Comparison of ENCODE assay signal across 9 mouse cellular contexts in the genomic region with DNA sequence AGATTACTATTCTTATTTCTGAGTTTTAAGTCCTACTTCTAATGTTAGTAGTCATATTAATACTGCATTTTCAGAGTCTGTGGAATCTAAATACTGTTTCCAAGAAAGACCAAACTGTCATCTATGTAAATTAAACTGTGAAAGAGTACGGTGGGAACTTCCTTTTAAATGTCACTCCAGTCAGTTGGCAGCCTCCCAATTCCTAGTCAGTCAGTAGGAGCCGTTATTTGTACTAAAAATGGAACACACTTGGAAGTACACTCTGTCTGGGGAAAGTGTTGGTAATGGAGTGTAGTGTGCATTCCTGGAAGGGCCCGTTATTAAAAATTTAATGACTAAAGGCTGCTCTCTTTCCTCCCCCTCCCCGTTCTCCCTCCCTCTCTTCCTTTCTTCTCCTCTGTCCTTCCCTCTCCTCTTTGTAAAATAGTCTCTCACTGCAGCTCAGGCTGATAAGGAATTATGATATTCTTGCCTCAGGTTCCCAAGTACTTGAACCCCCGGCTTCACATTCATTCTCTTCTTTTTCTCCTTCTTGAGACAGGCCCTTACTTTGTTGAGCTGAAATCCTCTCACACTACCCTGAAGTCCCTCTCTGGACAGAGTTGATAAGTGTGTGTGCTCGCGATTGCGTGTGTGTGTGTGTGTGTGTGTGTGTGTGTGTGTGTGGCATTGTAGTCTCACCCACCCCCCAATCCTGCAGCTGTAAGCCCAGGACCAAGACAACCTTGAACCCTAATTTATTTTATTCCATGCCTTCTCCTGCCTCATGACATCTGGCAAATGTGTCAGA. TPM values are rescaled to one million over a fixed set of nuclear protein-coding genes. Genes with fewer than 3 reads are reported as not detected.
A peak's percentile ranks its signal among the peaks of the same experiment; 100 is the strongest.
DNase-seq lines count a peak whose midpoint lies in the region; ATAC-seq lines count a peak whose summit lies in the region.
"Had no signal": no experiment of that assay in that cellular context is flagged by ENCODE, and none has a peak within 500 bp of the region (broad histone marks: within the 10 kb centered on the region; RNA-seq: fewer than 3 reads in every experiment).

No protein-coding gene starts in this region.

- H3K36me3 ChIP-seq in forebrain, embryonic 15.5 days = no peaks in the 10 kb centered on the region

- no peaks in the 10 kb centered on the region for H3K9me3 ChIP-seq in forebrain, embryonic 15.5 days
- H3K9me3 ChIP-seq: megakaryocyte, embryonic 14.5 days had no signal

- no peak overlapping the region for H3K4me3 ChIP-seq in forebrain, embryonic 15.5 days
- H3K4me3 ChIP-seq: megakaryocyte, embryonic 14.5 days had no signal

- H3K4me2 ChIP-seq in forebrain, embryonic 15.5 days (replicated peaks) = no peak overlapping the region

- H3K27ac ChIP-seq in forebrain, embryonic 15.5 days (replicated peaks) = peak overlapping the region; percentile 27

- ATAC-seq in forebrain, embryonic 15.5 days (replicated peaks) = 0 out of 2 replicates have a peak, but pooled peaks have one; percentile 16
- ATAC-seq in megakaryocyte-erythroid progenitor cell, adult 5-6 weeks (replicated peaks; ENCODE audit: low FRiP score, low TSS enrichment, poor library complexity, severe bottlenecking) = 0 out of 2 replicates have a peak, but pooled peaks have one; percentile 30
- no peak for ATAC-seq in CD4-positive, CD25-positive, alpha-beta regulatory T cell, adult 4 months

- WGBS in forebrain, embryonic 15.5 days = 49% methylated on average over 8 of the region's 8 CpGs

- intact Hi-C loops in heart, postnatal 36 days (cut with DNase I) = no loop called here

- H3K27me3 ChIP-seq in forebrain, embryonic 15.5 days = no peaks in the 10 kb centered on the region
- H3K27me3 ChIP-seq: megakaryocyte, embryonic 14.5 days had no signal

- peaks cover 16% of the 10 kb centered on the region for H3K4me1 ChIP-seq in forebrain, embryonic 15.5 days

- H3K9ac ChIP-seq in forebrain, embryonic 15.5 days (replicated peaks) = no peak overlapping the region

- peak; percentile 60 for DNase-seq in layer of hippocampus, adult 11-12 months (ENCODE audit: low spot score)
- no peak for DNase-seq in layer of hippocampus, adult 9-10 months (ENCODE audit: low spot score)
- DNase-seq in heart, postnatal 36 days = peak; percentile 37 to 50
- DNase-seq in frontal cortex, postnatal 25 days (ENCODE audit: low spot score in 2 of 2) = no peak
- no peak for DNase-seq in cerebellum, postnatal 25 days

RNA-seq across cellular contexts. Expression of a gene that starts 28.5 kb away (rescaled TPM):
- 196 and 207 TPM in 2 replicates for polyA plus RNA-seq in forebrain, embryonic 15.5 days (2015; fragmentation: Nextera tagmentation; extraction: Ambion mirVana)
- total RNA-seq in heart, postnatal 36 days (2021) = 10 to 100 TPM; 82.7 to 85.9 TPM
- total RNA-seq in megakaryocyte-erythroid progenitor cell, adult 5-6 weeks (2014; fragmentation: Nextera tagmentation) = 136 and 186 TPM in 2 replicates
- total RNA-seq in megakaryocyte-erythroid progenitor cell, adult 5-6 weeks (2017) = 505 and 626 TPM in 2 replicates
- 100 to 1,000 TPM; 162 to 241 TPM for polyA plus RNA-seq in CD4-positive, CD25-positive, alpha-beta regulatory T cell, adult 4 months (2017; shearing (Covaris generic))

RNA-seq across cellular contexts. Expression of a gene that starts 38.2 kb away (rescaled TPM):
- 87.6 and 90.5 TPM in 2 replicates for polyA plus RNA-seq in forebrain, embryonic 15.5 days (2015; fragmentation: Nextera tagmentation; extraction: Ambion mirVana)
- 10 to 100 TPM; 73.4 to 81.1 TPM for total RNA-seq in heart, postnatal 36 days (2021)
- 0.61 and 5.4 TPM in 2 replicates for total RNA-seq in megakaryocyte-erythroid progenitor cell, adult 5-6 weeks (2014; fragmentation: Nextera tagmentation)
- 5.9 and 10.5 TPM in 2 replicates for total RNA-seq in megakaryocyte-erythroid progenitor cell, adult 5-6 weeks (2017)
- 10 to 100 TPM in 1 of 2 experiments, 1 to 10 TPM in 1; 9.8 to 10.1 TPM for polyA plus RNA-seq in CD4-positive, CD25-positive, alpha-beta regulatory T cell, adult 4 months (2017; shearing (Covaris generic))

RNA-seq across cellular contexts. Expression of a gene that starts 53.1 kb away (rescaled TPM):
- polyA plus RNA-seq in forebrain, embryonic 15.5 days (2015; fragmentation: Nextera tagmentation; extraction: Ambion mirVana) = 10.5 and 14.0 TPM in 2 replicates
- total RNA-seq in heart, postnatal 36 days (2021) = 100 to 1,000 TPM; 152 to 202 TPM
- not detected in 2 replicates for total RNA-seq in megakaryocyte-erythroid progenitor cell, adult 5-6 weeks (2014; fragmentation: Nextera tagmentation)
- not detected in 2 replicates for total RNA-seq in megakaryocyte-erythroid progenitor cell, adult 5-6 weeks (2017)
- under 1 TPM in 1 of 2 experiments, not detected in 1; 0.39 TPM for polyA plus RNA-seq in CD4-positive, CD25-positive, alpha-beta regulatory T cell, adult 4 months (2017; shearing (Covaris generic))

Comparison
In these comparisons a context has a peak if more than half of its experiments do, and no peak if none do; other contexts are left out.
1. DNase-seq: peak in layer of hippocampus, adult 11-12 months (single experiment) and heart, postnatal 36 days (2 of 2); none in layer of hippocampus, adult 9-10 months (single experiment), frontal cortex, postnatal 25 days (0 of 2) and cerebellum, postnatal 25 days (0 of 2).
2. RNA of a gene that starts 38.2 kb away (total RNA-seq): 73.4 to 81.1 TPM in heart, postnatal 36 days; 0.61 to 10.5 TPM in megakaryocyte-erythroid progenitor cell, adult 5-6 weeks; every median in the first group is over 4 times any median in the second.
3. RNA of a gene that starts 53.1 kb away (total RNA-seq): 152 to 202 TPM in heart, postnatal 36 days; not detected in megakaryocyte-erythroid progenitor cell, adult 5-6 weeks; every median in the first group is over 100 times any median in the second.